Mouse (Mus musculus) forebrain, embryonic 14.5 days (tissue): Measurements from ENCODE around the gene Serp2. TPM values are rescaled to one million over a fixed set of nuclear protein-coding genes. Genes with fewer than 3 reads are reported as not detected.

ENCODE experiments used
- ATAC-seq: fragments of 200-750 bp; cut with Nextera tagmentation; 2 replicates; pipeline ENCODE4 v1.8.0; 2017; ENCODE audit warnings: mild to moderate bottlenecking, moderate library complexity
- DNase-seq: peaks from one replicate; pipeline ENCODE4 v3.0.0-alpha.2; 2015; ENCODE audit warnings: low spot score
- H3K27ac ChIP-seq: fragments of 300-500 bp; sonication (generic); 2 replicates; pipeline ENCODE4 v1.5.1; 2014; ENCODE audit warnings: low read depth, mild to moderate bottlenecking, control low read depth, low read length, moderate library complexity
- H3K27me3 ChIP-seq: fragments of 300-500 bp; sonication (generic); replicated peaks from 2 replicates; pipeline ENCODE4 v1.6.1; 2014; ENCODE audit warnings: low read length, control low read depth, mixed read lengths; ENCODE audit not compliant: control insufficient read depth, insufficient read depth
- H3K36me3 ChIP-seq: fragments of 300-500 bp; sonication (generic); 2 replicates; pipeline ENCODE4 v1.6.1; 2014; ENCODE audit warnings: low read length, control low read depth; ENCODE audit not compliant: control insufficient read depth, insufficient read depth
- H3K4me1 ChIP-seq: fragments of 300-500 bp; sonication (generic); 2 replicates; pipeline ENCODE4 v1.6.1; 2014; ENCODE audit warnings: antibody characterized with exemption, low read length, control low read depth; ENCODE audit not compliant: control insufficient read depth, insufficient read depth
- H3K4me2 ChIP-seq: fragments of 300-500 bp; sonication (generic); 2 replicates; pipeline ENCODE4 v1.6.1; 2014; ENCODE audit warnings: mild to moderate bottlenecking, control low read depth, low read length
- H3K4me3 ChIP-seq: fragments of 300-500 bp; sonication (generic); 2 replicates; pipeline ENCODE4 v1.5.1; 2014; ENCODE audit warnings: low read depth, low read length, control low read depth
- H3K9ac ChIP-seq: fragments of 300-500 bp; sonication (generic); 2 replicates; pipeline ENCODE4 v1.6.1; 2014; ENCODE audit warnings: mild to moderate bottlenecking, low read length, control low read depth, moderate library complexity
- H3K9me3 ChIP-seq: fragments of 300-500 bp; sonication (generic); replicated peaks from 2 replicates; pipeline ENCODE4 v1.6.1; 2016; ENCODE audit warnings: low read length, control low read depth, mixed read lengths; ENCODE audit not compliant: control insufficient read depth
- WGBS: fragments of 180-500 bp; shearing (Covaris S2); extraction: QIAGEN DNeasy Blood & Tissue Kit; methylation state at CpG from one replicate; pipeline ENCODE4 v1.1.7; 2014; 5-methylcytosine and 5-hydroxymethylcytosine counted together
- polyA plus RNA-seq: library from polyadenylated mRNA; unstranded; fragments of >200 nt; fragmentation: Nextera tagmentation; extraction: Ambion mirVana; gene quantifications from 2 replicates; pipeline ENCODE4 v1.2.1, GENCODE M21; 2014

The Serp2 gene
- polyA plus RNA-seq, 1 experiment from 2014 or later = 147 TPM

DNA sequence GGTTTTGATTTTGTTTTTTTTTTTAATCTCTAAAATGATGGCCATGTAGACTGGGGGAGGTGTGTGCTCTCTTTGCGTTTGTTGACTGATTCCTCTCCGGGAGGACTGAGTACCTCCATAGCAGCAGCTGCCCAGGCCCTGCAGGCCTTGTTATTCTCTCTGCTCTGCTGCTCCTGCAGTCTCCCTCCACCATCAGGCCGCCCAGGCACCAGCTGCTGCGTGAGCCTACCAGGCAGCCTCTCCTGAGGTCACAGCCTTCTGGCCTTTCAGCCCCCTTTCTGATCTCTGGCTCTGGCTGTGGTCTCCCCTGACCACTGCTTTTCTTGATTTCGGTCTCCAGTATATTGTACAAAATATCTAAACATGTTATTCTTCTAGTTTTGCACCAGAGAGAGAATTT is 56.7 kb downstream of the Serp2 start:
- Histone ChIP-seq H3K27ac (no peak overlapping the region), H3K4me1 (peaks cover 5% of the 10 kb centered on the region; the same call in 1 of the 2 replicates)

GRCm38 (mm10) chr14:76499492-76499891 is 57.2 kb downstream of the Serp2 start:
- WGBS = 89% methylated on average over 6 of the region's 6 CpGs
- Histone ChIP-seq H3K9me3 (no peaks in the 10 kb centered on the region), H3K9ac (no peak overlapping the region), H3K36me3 (no peaks in the 10 kb centered on the region), H3K4me2 (no peak overlapping the region), H3K27me3 (no peaks in the 10 kb centered on the region), H3K4me3 (no peak overlapping the region), H3K27ac (no peak overlapping the region), H3K4me1 (peaks cover 5% of the 10 kb centered on the region; the same call in 1 of the 2 replicates)
- DNase-seq (no peak), ATAC-seq (no peak)

More for the DNA sequence above, 56.7 kb downstream of the Serp2 start:
- H3K36me3 ChIP-seq = no peaks in the 10 kb centered on the region
- no peak overlapping the region for H3K9ac ChIP-seq
- H3K27me3 ChIP-seq = no peaks in the 10 kb centered on the region
- DNase-seq = no peak
- no peaks in the 10 kb centered on the region for H3K9me3 ChIP-seq
- no peak overlapping the region for H3K4me3 ChIP-seq
- no peak for ATAC-seq
- 54% methylated on average over 5 of the region's 5 CpGs for WGBS
- H3K4me2 ChIP-seq = no peak overlapping the region

DNA sequence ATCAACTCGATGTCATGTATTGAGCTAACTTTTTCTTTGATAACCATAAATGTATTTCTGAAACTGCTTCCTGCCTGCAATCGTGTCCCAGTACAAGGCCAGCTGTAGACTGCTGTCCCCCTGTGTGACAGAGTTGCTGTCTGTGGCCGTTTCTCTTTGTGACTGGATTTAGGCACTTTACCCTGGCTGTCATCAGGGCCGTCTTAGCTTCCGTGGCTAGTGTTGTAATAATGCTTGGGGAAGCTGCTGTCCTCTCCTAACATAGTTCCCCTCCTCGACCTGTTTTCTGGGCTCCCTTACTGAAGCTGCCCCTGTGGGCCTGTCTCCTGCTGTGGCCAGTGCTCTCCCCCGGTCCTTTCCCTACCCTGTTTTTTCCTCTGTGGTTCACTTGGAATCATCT is 58.5 kb downstream of the Serp2 start:
- no peaks in the 10 kb centered on the region for H3K9me3 ChIP-seq
- no peak overlapping the region for H3K9ac ChIP-seq
- ATAC-seq (no peak), DNase-seq (no peak)
- no peak overlapping the region for H3K4me3 ChIP-seq
- no peaks in the 10 kb centered on the region for H3K27me3 ChIP-seq
- 61% methylated on average over 7 of the region's 7 CpGs for WGBS
- no peak overlapping the region for H3K27ac ChIP-seq
- no peak overlapping the region for H3K4me2 ChIP-seq
- H3K4me1 ChIP-seq = peaks cover 5% of the 10 kb centered on the region; the same call in 1 of the 2 replicates
- peaks cover 10% of the 10 kb centered on the region for H3K36me3 ChIP-seq

DNA sequence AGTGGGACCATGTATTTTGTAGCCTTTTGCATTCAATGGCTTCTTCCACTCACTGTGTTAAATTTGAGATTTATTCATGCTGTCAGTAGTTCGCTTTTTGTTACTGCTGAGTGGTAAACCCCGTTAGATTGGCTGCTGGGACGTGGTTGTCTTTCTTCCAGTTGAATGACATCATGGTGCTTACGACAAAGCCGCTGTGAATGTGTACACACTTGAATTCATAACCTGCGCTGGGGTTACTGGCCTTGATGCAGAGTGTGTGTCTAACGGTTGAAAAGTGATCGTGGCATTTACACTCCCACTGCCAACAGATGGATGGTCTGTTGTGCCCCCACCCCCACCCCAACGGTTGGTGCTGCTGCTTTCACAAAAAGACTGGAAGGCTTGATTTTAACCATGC is 59.5 kb downstream of the Serp2 start:
- Histone ChIP-seq H3K4me1 (peaks cover 5% of the 10 kb centered on the region; the same call in 1 of the 2 replicates), H3K36me3 (peaks cover 10% of the 10 kb centered on the region), H3K4me3 (no peak overlapping the region), H3K9me3 (no peaks in the 10 kb centered on the region), H3K27ac (no peak overlapping the region), H3K27me3 (no peaks in the 10 kb centered on the region), H3K4me2 (no peak overlapping the region), H3K9ac (no peak overlapping the region)
- ATAC-seq = peak; percentile 40; the same call in 1 of the 2 replicates
- peak; percentile 55 for DNase-seq
- 17% methylated on average over 9 of the region's 9 CpGs for WGBS

GRCm38 (mm10) chr14:76495022-76495421 is 61.7 kb downstream of the Serp2 start:
- Histone ChIP-seq H3K4me2 (no peak overlapping the region), H3K4me3 (no peak overlapping the region), H3K4me1 (peaks cover 5% of the 10 kb centered on the region; the same call in 1 of the 2 replicates), H3K27me3 (no peaks in the 10 kb centered on the region), H3K27ac (no peak overlapping the region), H3K9ac (no peak overlapping the region), H3K36me3 (peaks cover 10% of the 10 kb centered on the region), H3K9me3 (no peaks in the 10 kb centered on the region)
- 70% methylated on average over 5 of the region's 5 CpGs for WGBS
- DNase-seq (no peak), ATAC-seq (no peak)

- no peak overlapping the region for H3K4me3 ChIP-seq
- H3K27ac ChIP-seq = peak overlapping the region; percentile 6; the same call in 1 of the 2 replicates
- ATAC-seq (peak; percentile 87), DNase-seq (peak; percentile 84)
- H3K9me3 ChIP-seq = no peaks in the 10 kb centered on the region
- H3K36me3 ChIP-seq = peaks cover 8% of the 10 kb centered on the region
- WGBS = 36% methylated on average over 2 of the region's 2 CpGs
- no peak overlapping the region for H3K9ac ChIP-seq
- H3K27me3 ChIP-seq = no peaks in the 10 kb centered on the region
- H3K4me1 ChIP-seq = no peaks in the 10 kb centered on the region
- H3K4me2 ChIP-seq = no peak overlapping the region
Measured at GRCm38 (mm10) chr14:76489128-76489527, 67.6 kb downstream of the Serp2 start.

DNA sequence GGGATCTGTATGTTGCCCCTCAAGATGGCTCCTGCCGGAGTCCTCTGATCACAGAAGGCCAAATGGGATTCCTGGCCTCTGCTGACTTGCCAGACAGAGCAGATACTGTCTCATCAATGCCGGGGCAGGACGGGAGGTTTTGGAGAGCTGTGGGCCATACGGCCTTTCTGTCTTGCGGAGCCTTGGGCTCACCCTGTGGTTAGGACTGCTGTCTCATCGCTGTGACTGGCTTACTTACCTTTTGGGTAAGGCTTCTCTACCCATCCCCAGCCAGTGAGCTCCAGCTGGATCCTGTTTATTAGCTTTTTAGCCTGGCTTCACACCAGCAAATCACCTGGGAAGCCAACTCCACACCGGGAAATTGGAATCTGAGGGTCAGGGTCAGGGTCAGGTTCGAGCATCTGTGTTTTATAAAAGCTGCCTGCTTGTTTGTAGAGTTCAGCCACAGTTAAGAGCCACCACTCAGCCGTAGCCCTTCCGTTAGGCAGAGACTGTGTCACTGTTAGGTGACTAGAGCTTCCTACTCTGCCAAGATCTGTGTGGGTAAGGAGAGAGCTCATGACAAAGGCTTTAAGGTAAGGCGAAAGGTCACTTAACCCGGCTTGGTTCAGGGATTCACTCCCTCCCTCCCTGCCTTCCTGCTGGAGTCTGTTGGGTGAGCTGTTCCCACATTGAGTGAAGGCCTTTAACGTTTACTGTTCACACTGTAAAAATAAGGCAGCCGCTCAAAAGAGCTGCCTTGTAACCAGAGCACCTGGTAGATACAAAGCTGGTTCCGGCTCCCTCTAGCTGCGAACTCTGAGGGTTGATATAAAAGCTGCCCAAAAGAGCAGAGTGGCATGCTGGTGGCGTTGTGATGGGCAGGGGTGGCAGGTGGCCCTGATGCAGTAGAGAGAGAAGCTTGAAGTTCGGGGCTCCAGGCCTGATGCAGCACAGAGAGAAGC is 68.3 kb downstream of the Serp2 start:
- Histone ChIP-seq H3K27ac (peak overlapping the region; percentile 6; the same call in 1 of the 2 replicates), H3K4me3 (no peak overlapping the region), H3K4me2 (no peak overlapping the region), H3K27me3 (no peaks in the 10 kb centered on the region), H3K4me1 (no peaks in the 10 kb centered on the region), H3K36me3 (peaks cover under 1% of the 10 kb centered on the region; the same call in 1 of the 2 replicates), H3K9me3 (no peaks in the 10 kb centered on the region), H3K9ac (no peak overlapping the region)
- ATAC-seq (peak; percentile 47; the same call in 1 of the 2 replicates), DNase-seq (no peak)
- WGBS = 81% methylated on average over 18 of the region's 18 CpGs

DNA sequence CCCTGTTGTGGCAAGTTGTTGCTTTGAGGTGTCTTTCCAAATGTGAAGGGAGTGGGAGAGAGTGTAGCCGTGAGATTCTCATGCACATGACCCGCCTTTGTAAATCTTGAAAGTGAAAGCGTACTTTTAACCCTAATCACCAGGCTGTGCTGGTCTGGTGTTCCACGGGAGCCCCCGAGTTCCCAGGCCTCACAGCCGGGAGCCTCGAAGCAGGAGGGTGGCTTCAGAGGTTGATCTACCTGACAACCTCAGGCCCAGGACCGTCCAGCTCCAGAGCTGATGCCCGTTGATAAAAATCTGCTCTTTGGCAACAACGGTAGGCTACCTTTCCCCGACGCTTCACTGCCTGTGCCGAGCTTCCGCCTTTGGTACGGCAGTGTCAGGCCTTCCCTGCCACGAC is 69.1 kb downstream of the Serp2 start:
- DNase-seq = no peak
- H3K27me3 ChIP-seq = no peaks in the 10 kb centered on the region
- no peak overlapping the region for H3K27ac ChIP-seq
- H3K9me3 ChIP-seq = no peaks in the 10 kb centered on the region
- H3K4me3 ChIP-seq = no peak overlapping the region
- H3K4me2 ChIP-seq = no peak overlapping the region
- ATAC-seq = no peak
- H3K9ac ChIP-seq = no peak overlapping the region
- no peaks in the 10 kb centered on the region for H3K4me1 ChIP-seq
- 89% methylated on average over 16 of the region's 16 CpGs for whole genome bisulfite sequencing
- no peaks in the 10 kb centered on the region for H3K36me3 ChIP-seq

DNA sequence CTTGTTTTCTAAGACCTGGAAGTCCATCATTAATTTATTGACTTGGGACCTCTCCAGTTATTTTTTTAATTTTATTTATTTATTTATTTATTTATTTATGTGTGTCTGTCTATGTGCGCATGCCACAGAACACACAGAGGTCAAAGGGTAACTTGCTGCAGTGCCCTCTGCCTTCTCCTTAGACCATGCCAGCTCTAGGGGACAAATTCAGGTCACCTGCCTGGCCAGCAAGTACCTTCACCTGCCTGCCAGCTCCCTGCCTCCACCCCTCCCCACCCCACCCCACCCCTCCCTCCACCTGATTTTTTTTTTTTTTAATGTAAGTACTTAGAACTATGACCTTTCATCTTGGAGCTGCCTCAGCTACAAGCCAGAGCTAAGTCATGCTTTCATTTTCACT is 73.0 kb downstream of the Serp2 start:
- Histone ChIP-seq H3K4me2 (no peak overlapping the region), H3K27ac (no peak overlapping the region), H3K36me3 (no peaks in the 10 kb centered on the region), H3K4me1 (no peaks in the 10 kb centered on the region), H3K9me3 (no peaks in the 10 kb centered on the region), H3K9ac (no peak overlapping the region), H3K27me3 (no peaks in the 10 kb centered on the region), H3K4me3 (no peak overlapping the region)
- 100% methylated on average over 1 of the region's 1 CpGs for WGBS
- DNase-seq (no peak), ATAC-seq (no peak)
